In genomic region chr9:110743456-110744323, GRCm38 (mm10) we compare ENCODE assay signal across 9 mouse cellular contexts. TPM values are rescaled to one million over a fixed set of nuclear protein-coding genes. Genes with fewer than 3 reads are reported as not detected.
DNase-seq lines count a peak whose midpoint lies in the region; ATAC-seq lines count a peak whose summit lies in the region.
"Had no signal": no experiment of that assay in that cellular context is flagged by ENCODE, and none has a peak within 500 bp of the region (broad histone marks: within the 10 kb centered on the region; RNA-seq: fewer than 3 reads in every experiment).

No protein-coding gene starts in this region.

- H3K4me3 ChIP-seq in heart, embryonic 14.5 days (ENCODE audit: control insufficient read depth in 1 of 2, insufficient read depth in 1 of 2, low read depth in 1 of 2, low read length in 2 of 2), result peak overlapping the region; percentile 63 to 97
- peak overlapping the region; percentile 62 for H3K4me3 ChIP-seq in midbrain, embryonic 15.5 days

- 4% methylated on average over 54 of the region's 63 CpGs for WGBS in heart, embryonic 14.5 days
- WGBS in midbrain, embryonic 15.5 days, result 4% methylated on average over 45 of the region's 63 CpGs

- peak; percentile 37; the same call in 1 of the 2 replicates for ATAC-seq in heart, embryonic 14.5 days (ENCODE audit: insufficient number of reproducible peaks, insufficient read depth, low FRiP score, low read depth)
- ATAC-seq in midbrain, embryonic 15.5 days (replicated peaks), result peak; percentile 41; the same call in 1 of the 2 replicates
- no peak for ATAC-seq in megakaryocyte progenitor cell, adult 5-6 weeks (replicated peaks; ENCODE audit: poor library complexity)

- peak; percentile 32 for DNase-seq in adrenal gland, adult 2 months
- no peak for DNase-seq in adrenal gland, postnatal 4 days (ENCODE audit: low spot score in 2 of 2)
- peak; percentile 42 for DNase-seq in ES-CJ7 (ENCODE audit: low read depth, low spot score)
- DNase-seq in kidney, postnatal 25 days, result peak; percentile 72 to 81
- no peak for DNase-seq in cerebellum, adult 8-10 months

- peak overlapping the region; percentile 88 for H3K4me2 ChIP-seq in heart, embryonic 14.5 days (ENCODE audit: low read length)
- H3K4me2 ChIP-seq in midbrain, embryonic 15.5 days, result peak overlapping the region; percentile 98

- H3K9me3 ChIP-seq in heart, embryonic 14.5 days (ENCODE audit: control insufficient read depth, low read length), result no peaks in the 10 kb centered on the region
- no peaks in the 10 kb centered on the region for H3K9me3 ChIP-seq in midbrain, embryonic 15.5 days

- peak overlapping the region; percentile 89 for H3K9ac ChIP-seq in heart, embryonic 14.5 days (ENCODE audit: low read length)
- peak overlapping the region; percentile 69 for H3K9ac ChIP-seq in midbrain, embryonic 15.5 days

- H3K36me3 ChIP-seq in heart, embryonic 14.5 days (ENCODE audit: control insufficient read depth, insufficient read depth, low read length), result peaks cover 13% of the 10 kb centered on the region
- H3K36me3 ChIP-seq in midbrain, embryonic 15.5 days (replicated peaks), result no peaks in the 10 kb centered on the region

- H3K4me1 ChIP-seq in heart, embryonic 14.5 days (ENCODE audit: control insufficient read depth in 2 of 2, insufficient read depth in 2 of 2, low read length in 2 of 2), result peaks cover 17 to 23% of the 10 kb centered on the region in 2 experiments
- peaks cover 20% of the 10 kb centered on the region for H3K4me1 ChIP-seq in midbrain, embryonic 15.5 days

- peak overlapping the region in 1 of 2 experiments; percentile 86; a peak in 2 of 4 replicates for H3K27ac ChIP-seq in heart, embryonic 14.5 days (replicated peaks in 1 of 2; ENCODE audit: control insufficient read depth in 1 of 2, insufficient read depth in 1 of 2, low read depth in 2 of 2, low read length in 2 of 2)
- H3K27ac ChIP-seq in midbrain, embryonic 15.5 days, result no peak overlapping the region

- H3K27me3 ChIP-seq in heart, embryonic 14.5 days (ENCODE audit: control insufficient read depth, insufficient read depth, low read length), result peaks cover 10% of the 10 kb centered on the region; the same call in 1 of the 2 replicates
- peaks cover 23% of the 10 kb centered on the region; the same call in 1 of the 2 replicates for H3K27me3 ChIP-seq in midbrain, embryonic 15.5 days (replicated peaks)

RNA-seq across cellular contexts. Expression of gene Myl3, which starts 2.0 kb away (rescaled TPM):
- total RNA-seq in adrenal gland, adult 2 months (2021), result under 1 TPM in 1 of 2 experiments, not detected in 1; 0.66 TPM
- 0.22 TPM in 1 of 2 replicates, not detected in the other for polyA plus RNA-seq in adrenal gland, adult 2 months (2012; rRNA removed)
- 1 to 10 TPM; 2.9 to 9.8 TPM for total RNA-seq in adrenal gland, postnatal 4 days (2021)
- 4,569 and 4,875 TPM in 2 replicates for polyA plus RNA-seq in heart, embryonic 14.5 days (2014; fragmentation: Nextera tagmentation; extraction: Ambion mirVana)
- 0.56 and 2.0 TPM in 2 replicates for polyA plus RNA-seq in midbrain, embryonic 15.5 days (2015; fragmentation: Nextera tagmentation; extraction: Ambion mirVana)
- not detected in 2 replicates for total RNA-seq in megakaryocyte progenitor cell, adult 5-6 weeks (2015)
- total RNA-seq in megakaryocyte progenitor cell, adult 5-6 weeks (2017), result not detected in 2 replicates
- total RNA-seq: common myeloid progenitor, adult 5-6 weeks had no signal

RNA-seq across cellular contexts. Expression of gene Pth1r, which starts 3.3 kb away (rescaled TPM):
- 10 to 100 TPM; 14.7 to 16.3 TPM for total RNA-seq in adrenal gland, adult 2 months (2021)
- 37.8 and 51.4 TPM in 2 replicates for polyA plus RNA-seq in adrenal gland, adult 2 months (2012; rRNA removed)
- total RNA-seq in adrenal gland, postnatal 4 days (2021), result 10 to 100 TPM; 18.0 to 37.9 TPM
- polyA plus RNA-seq in heart, embryonic 14.5 days (2014; fragmentation: Nextera tagmentation; extraction: Ambion mirVana), result 22.2 and 23.9 TPM in 2 replicates
- 8.7 and 9.2 TPM in 2 replicates for polyA plus RNA-seq in midbrain, embryonic 15.5 days (2015; fragmentation: Nextera tagmentation; extraction: Ambion mirVana)
- 0.15 TPM in 1 of 2 replicates, not detected in the other for total RNA-seq in megakaryocyte progenitor cell, adult 5-6 weeks (2015)
- 0.92 TPM in 1 of 2 replicates, not detected in the other for total RNA-seq in megakaryocyte progenitor cell, adult 5-6 weeks (2017)

RNA-seq across cellular contexts. Expression of gene Prss42, which starts 54.3 kb away (rescaled TPM):
- total RNA-seq in adrenal gland, adult 2 months (2021), result not detected
- polyA plus RNA-seq in adrenal gland, adult 2 months (2012; rRNA removed), result not detected in 2 replicates
- not detected for total RNA-seq in adrenal gland, postnatal 4 days (2021)
- not detected in 2 replicates for polyA plus RNA-seq in heart, embryonic 14.5 days (2014; fragmentation: Nextera tagmentation; extraction: Ambion mirVana)
- not detected in 2 replicates for polyA plus RNA-seq in midbrain, embryonic 15.5 days (2015; fragmentation: Nextera tagmentation; extraction: Ambion mirVana)
- total RNA-seq in megakaryocyte progenitor cell, adult 5-6 weeks (2015), result not detected in 2 replicates
- total RNA-seq in megakaryocyte progenitor cell, adult 5-6 weeks (2017), result not detected in 2 replicates
- total RNA-seq: common myeloid progenitor, adult 5-6 weeks had no signal

Comparison
In these comparisons a context has a peak if more than half of its experiments do, and no peak if none do; other contexts are left out.
1. DNase-seq: peak in adrenal gland, adult 2 months (single experiment), ES-CJ7 (single experiment) and kidney, postnatal 25 days (2 of 2); none in adrenal gland, postnatal 4 days (0 of 2) and cerebellum, adult 8-10 months (single experiment).
2. RNA of gene Pth1r, which starts 3.3 kb away (total RNA-seq): 18.0 to 37.9 TPM in adrenal gland, postnatal 4 days and 14.7 to 16.3 TPM in adrenal gland, adult 2 months; 0.15 to 0.92 TPM in megakaryocyte progenitor cell, adult 5-6 weeks; every median in the first group is over 4 times any median in the second.